Mouse (Mus musculus) liver, embryonic 18 days (tissue): Measurements from ENCODE around the gene Omg. TPM values are rescaled to one million over a fixed set of nuclear protein-coding genes. Genes with fewer than 3 reads are reported as not detected.

Source experiments
- polyA plus RNA-seq: library from polyadenylated mRNA; depleted of rRNA; stranded (reverse); fragments of >200 nt; gene quantifications from 2 replicates; pipeline ENCODE4 v1.2.3, GENCODE M21; 2012; rRNA removed

Gene Omg
- polyA plus RNA-seq: 0.04 and 0.09 TPM in 2 replicates

GRCm38 (mm10) chr11:79503845-79504244, at the start of gene Omg:
Omg (minus strand) TSS chr11:79504084.

GRCm38 (mm10) chr11:79530333-79530761, 26.5 kb upstream of the Omg start, which contains the start of the genes Evi2 and Evi2a:
Evi2 (minus strand) TSS chr11:79530589.
Evi2a (minus strand) TSS chr11:79530609.

GRCm38 (mm10) chr11:79523560-79524309, 19.9 kb upstream of the Omg start, which contains the start of gene Evi2b:
Evi2b (minus strand) TSS chr11:79523762.

Other genes starting within 250 kb of the Omg start
- gene Wsb1, start 249.4 kb downstream of the Omg start, polyA plus RNA-seq: 39.5 and 45.5 TPM in 2 replicates
- not detected in 2 replicates for gene Gm9964, start 207.2 kb downstream of the Omg start, polyA plus RNA-seq
- gene Nf1, start 164.4 kb downstream of the Omg start, polyA plus RNA-seq: 2.7 and 3.1 TPM in 2 replicates
- gene Evi2b, start 19.7 kb upstream of the Omg start, polyA plus RNA-seq: 15.3 and 19.9 TPM in 2 replicates
- 0.77 and 0.84 TPM in 2 replicates for gene Evi2, start 26.5 kb upstream of the Omg start, polyA plus RNA-seq
- 6.8 and 7.7 TPM in 2 replicates for gene Evi2a, start 26.5 kb upstream of the Omg start, polyA plus RNA-seq
- gene Rab11fip4, start 87.1 kb upstream of the Omg start, polyA plus RNA-seq: 1.2 and 1.5 TPM in 2 replicates